Mouse (Mus musculus) lung, adult 2 months (tissue): ENCODE measurements around the gene Pde8a.

Source experiments
- CTCF ChIP-seq: fragments of 200-500 bp; IDR thresholded peaks from 2 replicates; pipeline ENCODE4 v1.5.1; 2011; ENCODE audit warnings: mild to moderate bottlenecking, low read length, control low read depth; ENCODE audit not compliant: insufficient read depth
- POLR2A ChIP-seq: fragments of 200-500 bp; IDR thresholded peaks from 2 replicates; pipeline ENCODE4 v1.6.1; 2011; ENCODE audit warnings: low read depth, mild to moderate bottlenecking, control low read depth, low read length, borderline replicate concordance; ENCODE audit errors: extremely low read depth

- TF ChIP-seq CTCF (no peak), POLR2A (no peak)
Measured at GRCm38 (mm10) chr7:81249854-81250279, 36.5 kb downstream of the Pde8a start.
